Mouse (Mus musculus): Measurements from ENCODE around the gene Pik3r2.

Pik3r2 gene

GRCm38 (mm10) chr8:70742176-70742575, 34.3 kb downstream of the Pik3r2 start:
- no peak for DNase-seq (ENCODE audit: extremely low spot score)

- DNase-seq (ENCODE audit: extremely low spot score), result no peak
Observed at GRCm38 (mm10) chr8:70741661-70742060, 34.9 kb downstream of the Pik3r2 start.

GRCm38 (mm10) chr8:70738211-70738610, 38.3 kb downstream of the Pik3r2 start:
- no peak for DNase-seq (ENCODE audit: extremely low spot score)

- no peak for DNase-seq (ENCODE audit: extremely low spot score)
Observed at GRCm38 (mm10) chr8:70737705-70738104, 38.8 kb downstream of the Pik3r2 start.

- no peak for DNase-seq (ENCODE audit: extremely low spot score)
Observed at GRCm38 (mm10) chr8:70730956-70731355, 45.6 kb downstream of the Pik3r2 start.

- no peak for DNase-seq (ENCODE audit: extremely low spot score)
Observed at GRCm38 (mm10) chr8:70729808-70730475, 46.6 kb downstream of the Pik3r2 start.

GRCm38 (mm10) chr8:70726721-70727120, 49.8 kb downstream of the Pik3r2 start:
- no peak for DNase-seq (ENCODE audit: extremely low spot score)

GRCm38 (mm10) chr8:70725792-70726447, 50.6 kb downstream of the Pik3r2 start:
- peak; percentile 36 for DNase-seq (ENCODE audit: extremely low spot score)

- DNase-seq (ENCODE audit: extremely low spot score), result no peak
Observed at GRCm38 (mm10) chr8:70724216-70724615, 52.3 kb downstream of the Pik3r2 start.

GRCm38 (mm10) chr8:70723486-70724210, 52.9 kb downstream of the Pik3r2 start, which contains the start of gene Pde4c:
Gene Pde4c (plus strand): TSS chr8:70723720.
- DNase-seq (ENCODE audit: extremely low spot score), result no peak

GRCm38 (mm10) chr8:70721601-70722000, 54.9 kb downstream of the Pik3r2 start:
- no peak for DNase-seq (ENCODE audit: extremely low spot score)

GRCm38 (mm10) chr8:70720739-70721138, 55.8 kb downstream of the Pik3r2 start:
- peak; percentile 79 for DNase-seq (ENCODE audit: extremely low spot score)

GRCm38 (mm10) chr8:70719796-70720270, 56.7 kb downstream of the Pik3r2 start:
- DNase-seq (ENCODE audit: extremely low spot score), result no peak

- no peak for DNase-seq (ENCODE audit: extremely low spot score)
Observed at GRCm38 (mm10) chr8:70718297-70718696, 58.2 kb downstream of the Pik3r2 start, which contains the start of gene Gm3336. Gene Gm3336 (plus strand): TSS chr8:70718543.

Data from embryo, embryonic 9.5 days (tissue).